Mouse (Mus musculus): ENCODE measurements at regions not wholly inside any gene's neighbourhood (a gene's known extent, or its start where the extent isn't known, plus 50 kb on each side); places are given as distances from the start of the nearest gene placed in this dataset. TPM values are rescaled to one million over a fixed set of nuclear protein-coding genes. Genes with fewer than 3 reads are reported as not detected.

Small RNA genes lying in the stretch of these regions (microRNA-seq; reads per million reads assigned to microRNA genes)
- gene Mir6420: not detected

Data from forebrain, embryonic 12.5 days (tissue).